Mouse (Mus musculus) adipose tissue, adult 10 weeks (tissue): ENCODE measurements around the gene Spef1. TPM values are rescaled to one million over a fixed set of nuclear protein-coding genes. Genes with fewer than 3 reads are reported as not detected.

Experiments used
- polyA plus RNA-seq: library from polyadenylated mRNA; stranded (reverse); fragments of 350-450 nt; fragmentation: Illumina TruSeq; extraction: RNeasy Lipid Tissue Mini Kit (QIAGEN cat#74804); gene quantifications from one replicate; pipeline ENCODE4 v1.2.3, GENCODE M21; 2014; ENCODE audit warnings: low read depth, low replicate concordance

Gene Spef1
- 5.1 TPM for polyA plus RNA-seq

GRCm38 (mm10) chr2:131186771-131187601 is at the start of gene Spef1, which contains the start of gene Cdc25b:
Gene Spef1 (minus strand): TSS chr2:131187282.
Gene Cdc25b (plus strand): TSS chr2:131186949.

GRCm38 (mm10) chr2:131233307-131234126 is 46.4 kb upstream of the Spef1 start, which contains the start of gene Mavs:
Gene Mavs (plus strand): TSS chr2:131234063.

GRCm38 (mm10) chr2:131206778-131207177 is 19.7 kb upstream of the Spef1 start, which contains the start of gene Ap5s1:
Gene Ap5s1 (plus strand): TSS chr2:131207078.

GRCm38 (mm10) chr2:131179990-131180587 is 7.0 kb downstream of the Spef1 start, which contains the start of gene Cenpb:
Gene Cenpb (minus strand): TSS chr2:131180067.

GRCm38 (mm10) chr2:131159938-131160581 is 27.0 kb downstream of the Spef1 start, which contains the start of gene 1700037H04Rik:
Gene 1700037H04Rik (minus strand): TSS chr2:131160081.

GRCm38 (mm10) chr2:131132930-131133547 is 54.0 kb downstream of the Spef1 start, which contains the start of gene Gm11037:
Gene Gm11037 (plus strand): TSS chr2:131133497.

GRCm38 (mm10) chr2:131127161-131127730 is 59.8 kb downstream of the Spef1 start, which contains the start of gene Hspa12b:
Gene Hspa12b (plus strand): TSS chr2:131127280.

Other genes starting within 250 kb of the Spef1 start
- gene Gfra4, start 144.2 kb downstream of the Spef1 start, polyA plus RNA-seq: 9.2 TPM
- 17.7 TPM for gene Adam33, start 123.5 kb downstream of the Spef1 start, polyA plus RNA-seq
- gene Siglec1, start 100.5 kb downstream of the Spef1 start, polyA plus RNA-seq: 5.8 TPM
- 19.5 TPM for gene Hspa12b, start 60.0 kb downstream of the Spef1 start, polyA plus RNA-seq
- not detected for gene Gm11037, start 53.8 kb downstream of the Spef1 start, polyA plus RNA-seq
- 42.9 TPM for gene 1700037H04Rik, start 27.2 kb downstream of the Spef1 start, polyA plus RNA-seq
- 62.4 TPM for gene Cenpb, start 7.2 kb downstream of the Spef1 start, polyA plus RNA-seq
- gene Cdc25b, start 333 bp downstream of the Spef1 start, polyA plus RNA-seq: 5.4 TPM
- 21.9 TPM for gene Ap5s1, start 19.8 kb upstream of the Spef1 start, polyA plus RNA-seq
- 26.2 TPM for gene Mavs, start 46.8 kb upstream of the Spef1 start, polyA plus RNA-seq
- 28.5 TPM for gene Pank2, start 75.2 kb upstream of the Spef1 start, polyA plus RNA-seq
- 9.0 TPM for gene Rnf24, start 165.6 kb upstream of the Spef1 start, polyA plus RNA-seq